Mouse (Mus musculus) WW6 (cell line): Measurements from ENCODE around the gene Olfr1451.
"Not testable (repeated sequence)": the region's sequence is repeated elsewhere in the genome, so short reads cannot be mapped to it uniquely, and the experiment has no call there.

Source experiments
- DNase-seq: peaks from one replicate; pipeline ENCODE4 v3.0.0-alpha.2; 2013; ENCODE audit warnings: low read depth, low spot score

Olfr1451 gene

DNA sequence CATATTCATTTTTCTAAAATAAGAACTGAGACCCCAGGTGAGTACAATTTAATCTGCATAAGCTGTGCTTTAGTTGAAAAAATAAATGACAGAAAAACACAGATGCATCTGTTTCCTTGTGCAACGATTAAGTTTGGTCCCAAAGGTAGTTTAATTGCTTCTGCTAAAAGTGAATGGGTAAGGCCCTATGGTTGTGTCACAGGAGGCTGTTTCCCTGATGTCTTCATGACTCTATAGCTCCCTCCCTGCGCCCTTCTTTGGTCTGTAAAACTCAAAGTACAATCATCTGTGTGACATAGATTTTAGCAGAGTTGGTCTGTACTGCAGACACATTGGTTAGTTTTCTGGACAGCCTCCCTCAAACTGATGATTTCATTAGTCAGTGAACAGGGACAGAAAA is at the start of gene Olfr1451:
TSS of gene Olfr1451 (plus strand) at position 301 of the 400 bp plus-strand sequence.
- DNase-seq: no peak

DNA sequence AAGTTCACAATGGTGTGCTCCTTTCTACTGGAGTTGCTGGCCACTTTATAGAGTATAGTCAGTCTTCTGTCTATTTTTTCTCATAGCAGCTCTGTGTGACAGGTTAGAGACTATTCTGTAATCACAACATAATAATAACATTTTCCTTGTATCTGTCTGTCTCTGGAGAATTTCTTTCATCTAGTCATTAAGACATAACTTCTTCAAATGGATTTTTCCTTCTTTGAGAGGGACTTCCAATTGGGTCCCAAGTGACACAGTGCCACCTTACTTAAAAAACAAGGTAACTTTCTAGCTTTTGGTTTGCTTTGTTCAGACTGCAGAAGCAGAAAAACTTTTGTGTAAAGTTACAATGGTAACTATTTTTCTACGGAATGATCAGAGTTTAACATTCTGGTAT is 44.9 kb upstream of the Olfr1451 start, which contains the start of gene Olfr1450:
TSS of gene Olfr1450 (plus strand) at position 301 of the 400 bp plus-strand sequence.
- DNase-seq: no peak

DNA sequence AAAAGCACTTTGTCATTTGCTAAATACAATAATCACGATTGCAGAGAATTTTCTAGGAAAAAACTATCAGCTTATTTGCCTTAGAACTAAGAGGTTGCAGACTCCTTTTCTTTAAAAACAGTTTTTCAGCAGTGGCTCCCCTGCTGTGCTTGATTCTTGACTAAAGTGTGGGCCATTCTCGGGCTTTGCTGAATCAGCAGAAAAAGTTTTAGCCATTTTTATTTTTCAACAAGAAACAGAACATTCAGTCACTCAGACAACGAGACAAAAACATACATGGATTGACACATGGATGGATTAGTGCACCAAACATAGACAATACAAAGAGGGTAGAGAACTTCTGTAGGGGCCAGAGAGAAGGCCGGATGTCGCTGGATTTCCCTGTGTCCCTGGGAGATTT is 24.7 kb upstream of the Olfr1451 start:
- not testable (repeated sequence) for DNase-seq

- DNase-seq: not testable (repeated sequence)
These were observed 2.5 kb upstream of the Olfr1451 start for GRCm38 (mm10) chr19:12992316-12992715.

- DNase-seq: no peak
These were observed 33.4 kb downstream of the Olfr1451 start, which contains the start of gene Olfr1453 for GRCm38 (mm10) chr19:13028227-13028626. TSS of gene Olfr1453 (minus strand) at chr19:13028327.
